Mouse (Mus musculus): ENCODE measurements around the gene Mindy4. TPM values are rescaled to one million over a fixed set of nuclear protein-coding genes. Genes with fewer than 3 reads are reported as not detected.

Gene Mindy4
- total RNA-seq, 4 experiments from 2014 or later = 9.1 to 12.6 (median 10.6) TPM

GRCm38 (mm10) chr6:55252731-55253247, 49.6 kb downstream of the Mindy4 start:
- no peak for DNase-seq (ENCODE audit: low spot score in 2 of 2)

GRCm38 (mm10) chr6:55256500-55257191, 53.5 kb downstream of the Mindy4 start:
- DNase-seq (ENCODE audit: low spot score in 2 of 2) = no peak

GRCm38 (mm10) chr6:55257246-55257645, 54.1 kb downstream of the Mindy4 start:
- DNase-seq (ENCODE audit: low spot score in 2 of 2) = no peak

DNA sequence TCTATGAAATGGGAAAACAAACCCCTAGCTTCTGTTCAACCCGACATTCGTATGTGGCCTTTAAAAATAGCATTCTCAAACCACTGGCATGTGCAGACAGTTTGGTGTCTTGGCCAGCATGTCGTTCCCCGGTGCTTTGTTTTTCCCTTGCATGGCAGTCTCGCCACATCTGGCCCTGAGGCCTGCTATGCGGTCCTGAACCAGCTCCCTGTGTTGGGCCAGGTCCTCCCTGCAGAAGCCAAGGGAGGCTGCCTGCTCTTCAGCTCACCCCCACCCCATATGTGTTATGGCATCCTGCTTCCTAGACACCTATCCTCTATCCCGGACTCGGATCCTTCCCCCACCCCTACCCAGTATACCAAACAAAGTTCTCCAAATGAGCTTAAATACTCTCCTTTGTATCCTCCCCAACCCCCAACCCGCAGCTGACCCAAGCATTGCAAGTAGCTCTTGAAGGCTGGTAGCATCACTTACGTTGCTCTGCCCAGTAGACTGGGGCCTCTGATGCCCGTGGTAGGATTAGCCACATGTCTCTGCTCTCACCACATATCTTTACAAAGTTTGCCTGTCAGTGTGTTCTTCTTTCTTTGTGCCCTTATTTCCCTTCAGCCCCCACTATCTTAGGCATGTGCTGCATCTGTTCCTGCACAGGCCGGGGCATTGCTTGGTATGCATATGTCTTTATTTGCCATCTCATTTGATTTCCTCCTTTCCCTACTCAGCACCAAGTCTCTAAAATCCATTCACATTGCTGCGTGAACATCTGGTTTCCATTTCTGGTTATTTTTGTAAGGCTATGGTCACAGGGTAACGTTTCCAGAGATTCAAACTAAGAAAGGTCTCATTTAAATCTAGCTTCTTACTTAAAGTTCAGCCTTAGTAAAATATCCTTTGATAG, 55.5 kb downstream of the Mindy4 start:
- DNase-seq (ENCODE audit: low spot score in 2 of 2) = no peak

GRCm38 (mm10) chr6:55262161-55262560, 59.0 kb downstream of the Mindy4 start:
- no peak for DNase-seq (ENCODE audit: low spot score in 2 of 2)

GRCm38 (mm10) chr6:55263490-55264046, 60.4 kb downstream of the Mindy4 start:
- DNase-seq (ENCODE audit: low spot score in 2 of 2) = no peak

DNA sequence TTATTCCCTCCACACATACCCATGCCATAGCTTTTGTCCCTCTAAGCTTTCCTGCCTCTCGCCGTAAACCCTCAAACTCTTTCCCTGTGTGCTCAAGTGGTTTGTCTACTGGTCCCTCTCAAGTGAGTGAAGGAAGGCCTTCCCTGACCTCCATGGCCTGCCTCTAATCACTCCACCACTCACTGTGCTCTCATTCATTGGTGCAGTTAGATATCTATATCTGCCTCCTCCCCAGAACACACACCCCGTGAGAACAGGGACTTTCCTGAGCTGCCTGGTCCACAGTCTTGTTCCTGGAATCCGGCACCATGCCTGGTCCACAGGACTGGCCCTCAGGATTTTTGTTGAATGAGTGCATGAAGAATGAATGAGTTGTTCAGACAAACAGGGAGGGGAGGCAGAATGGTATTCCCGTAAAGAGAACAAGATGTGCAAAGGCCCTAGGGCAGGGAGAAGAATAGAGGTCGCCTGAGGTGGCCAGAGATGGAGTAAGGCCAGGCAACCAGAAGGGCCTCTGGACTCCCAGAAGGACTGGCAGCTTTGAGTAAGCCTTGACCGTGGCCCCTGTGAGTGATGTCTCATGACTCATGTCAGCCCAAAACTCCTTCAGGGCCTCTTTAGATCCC, 61.7 kb downstream of the Mindy4 start:
- DNase-seq (ENCODE audit: low spot score in 2 of 2) = no peak

DNA sequence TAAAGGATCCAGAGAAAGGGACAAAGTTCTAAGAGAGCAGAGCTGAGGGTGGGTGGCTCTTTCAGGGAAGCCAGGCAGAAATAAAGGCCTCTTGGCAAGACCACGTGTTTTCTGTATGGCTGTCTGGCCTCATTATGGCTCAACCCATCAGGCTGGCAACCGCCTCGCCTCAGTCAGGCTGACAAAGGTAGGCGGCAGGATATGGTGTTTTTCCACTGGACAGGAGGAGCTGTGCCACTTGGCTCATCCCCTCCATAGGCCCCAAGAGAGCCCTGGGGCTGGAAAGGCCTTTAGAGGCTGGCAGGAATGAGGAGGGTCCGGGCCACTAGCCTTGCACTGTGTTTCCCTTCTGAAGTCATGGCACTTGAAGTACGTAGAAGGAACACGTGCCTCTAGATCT, 69.8 kb downstream of the Mindy4 start:
- peak in 1 of 2 experiments; percentile 29 for DNase-seq (ENCODE audit: low spot score in 2 of 2)

DNA sequence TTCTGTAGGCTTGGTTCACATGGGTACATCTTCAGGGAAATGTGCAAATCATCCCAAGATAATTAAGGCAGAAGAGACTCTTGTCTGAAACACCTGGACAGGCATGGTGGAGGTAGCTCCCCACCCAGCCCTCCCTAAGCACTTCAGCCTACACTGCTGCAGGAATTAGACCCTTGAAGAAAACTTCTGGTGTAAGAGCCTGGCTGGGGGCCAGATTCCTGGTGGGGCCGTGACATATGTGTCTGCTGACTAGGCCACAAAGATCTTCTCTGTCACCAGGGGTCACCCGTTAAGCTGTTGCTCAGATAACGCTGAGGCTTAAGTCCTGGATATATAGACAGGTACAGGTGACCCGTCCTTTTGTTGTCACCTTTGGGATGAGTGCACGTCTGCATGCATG, 70.3 kb downstream of the Mindy4 start:
- DNase-seq (ENCODE audit: low spot score in 2 of 2) = no peak

GRCm38 (mm10) chr6:55275000-55275399, 71.8 kb downstream of the Mindy4 start:
- DNase-seq (ENCODE audit: low spot score in 2 of 2) = no peak

DNA sequence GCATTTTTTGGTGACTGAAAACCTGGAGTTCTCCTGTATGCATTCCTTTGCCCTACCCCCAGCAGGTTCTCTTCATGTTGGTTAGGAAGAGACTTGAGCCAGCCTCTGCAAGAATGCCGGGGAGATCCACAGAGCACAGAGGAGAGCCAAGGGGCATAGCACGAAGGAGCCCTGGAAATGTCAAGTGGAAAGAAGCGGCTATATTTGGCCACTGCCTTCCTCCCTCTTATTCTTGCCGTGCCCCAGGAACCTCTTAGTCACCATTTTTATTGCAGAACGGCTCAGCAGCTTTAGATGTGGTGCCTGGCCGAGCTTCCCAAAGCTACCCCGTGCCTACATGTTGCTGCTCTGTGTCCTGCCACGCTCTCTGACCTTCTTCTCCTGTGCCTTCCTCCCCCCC, 72.6 kb downstream of the Mindy4 start:
- no peak for DNase-seq (ENCODE audit: low spot score in 2 of 2)

- no peak for DNase-seq (ENCODE audit: low spot score in 2 of 2)
These were observed 73.6 kb downstream of the Mindy4 start for GRCm38 (mm10) chr6:55276692-55277282.

- DNase-seq (ENCODE audit: low spot score in 2 of 2) = no peak
These were observed 74.9 kb downstream of the Mindy4 start for GRCm38 (mm10) chr6:55278086-55278485.

DNA sequence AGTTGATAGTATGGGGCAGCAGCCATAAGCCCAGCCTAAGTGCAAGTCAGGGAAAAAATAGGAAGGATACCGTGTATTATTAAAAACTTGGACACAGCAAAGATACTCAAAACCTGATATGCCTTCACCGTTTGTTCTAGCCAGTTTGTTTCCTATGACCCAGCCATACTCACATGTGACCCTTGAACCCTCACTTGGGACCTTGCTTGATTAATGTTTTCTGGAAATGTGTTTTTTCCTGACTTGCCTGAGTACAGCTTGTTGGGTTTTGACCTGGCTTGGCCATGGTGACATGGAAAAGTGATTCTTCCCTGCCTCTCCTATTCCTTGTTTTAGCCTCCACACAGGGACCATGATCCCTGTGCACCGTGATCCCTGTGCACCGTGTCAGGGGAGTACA, 75.3 kb downstream of the Mindy4 start:
- DNase-seq (ENCODE audit: low spot score in 2 of 2) = no peak

- DNase-seq (ENCODE audit: low spot score in 2 of 2) = no peak
These were observed 77.8 kb downstream of the Mindy4 start for GRCm38 (mm10) chr6:55280979-55281378.

- no peak for DNase-seq (ENCODE audit: low spot score in 2 of 2)
These were observed 78.5 kb downstream of the Mindy4 start for GRCm38 (mm10) chr6:55281687-55282086.

GRCm38 (mm10) chr6:55282348-55282747, 79.2 kb downstream of the Mindy4 start:
- DNase-seq (ENCODE audit: low spot score in 2 of 2) = no peak

- DNase-seq (ENCODE audit: low spot score in 2 of 2) = no peak
These were observed 82.0 kb downstream of the Mindy4 start for GRCm38 (mm10) chr6:55285218-55285617.

- no peak for DNase-seq (ENCODE audit: low spot score in 2 of 2)
These were observed 84.9 kb downstream of the Mindy4 start for GRCm38 (mm10) chr6:55288007-55288602.

- no peak for DNase-seq (ENCODE audit: low spot score in 2 of 2)
These were observed 91.5 kb downstream of the Mindy4 start for GRCm38 (mm10) chr6:55294549-55295131.

Measured in left cerebral cortex, adult 8-10 months (tissue).